Mouse (Mus musculus) embryonic fibroblast, embryonic 13.5 days (primary cell): ENCODE results near the gene Dnajc14. TPM values are rescaled to one million over a fixed set of nuclear protein-coding genes. Genes with fewer than 3 reads are reported as not detected.
"Not testable (repeated sequence)": the region's sequence is repeated elsewhere in the genome, so short reads cannot be mapped to it uniquely, and the experiment has no call there.

Experiments used
- H3K27ac ChIP-seq: 2 replicates; pipeline ENCODE4 v1.5.1; 2012; ENCODE audit warnings: low read length, control low read depth, inconsistent platforms; ENCODE audit not compliant: insufficient read depth
- H3K4me1 ChIP-seq: 2 replicates; pipeline ENCODE4 v1.6.1; 2011; ENCODE audit warnings: low read length; ENCODE audit not compliant: control insufficient read depth, insufficient read depth
- H3K4me3 ChIP-seq: 2 replicates; pipeline ENCODE4 v1.5.1; 2011; ENCODE audit warnings: mild to moderate bottlenecking, control low read depth, low read length; ENCODE audit not compliant: insufficient read depth
- CTCF ChIP-seq: IDR thresholded peaks from 2 replicates; pipeline ENCODE4 v1.5.1; 2011; ENCODE audit warnings: mild to moderate bottlenecking, control low read depth, low read length, moderate library complexity, borderline replicate concordance; ENCODE audit not compliant: insufficient read depth
- POLR2A ChIP-seq: IDR thresholded peaks from 2 replicates; pipeline ENCODE4 v1.6.1; 2011; ENCODE audit warnings: low read depth, mild to moderate bottlenecking, control low read depth, low read length, moderate library complexity
- polyA plus RNA-seq: library from polyadenylated mRNA; stranded (reverse); fragments of >200 nt; gene quantifications from 2 replicates; pipeline ENCODE4 v1.2.4, GENCODE M21; 2011; ENCODE audit warnings: low read depth; ENCODE audit not compliant: missing spikeins, insufficient read length

The Dnajc14 gene
- polyA plus RNA-seq, 1 experiment, result 55.5 TPM

GRCm38 (mm10) chr10:128807018-128807417 lies 3.2 kb downstream of the Dnajc14 start:
- no peak overlapping the region for H3K27ac ChIP-seq
- TF ChIP-seq POLR2A (no peak), CTCF (no peak)
- H3K4me3 ChIP-seq, result peak overlapping the region; percentile 67
- H3K4me1 ChIP-seq, result peaks cover 9% of the 10 kb centered on the region; the same call in 1 of the 2 replicates

GRCm38 (mm10) chr10:128817033-128817432 lies 13.2 kb downstream of the Dnajc14 start, which contains the start of gene Sarnp:
Gene Sarnp (plus strand): TSS chr10:128817333.
- TF ChIP-seq POLR2A (no peak), CTCF (no peak)
- no peak within 1 kb of the TSS for H3K4me3 ChIP-seq
- no peak within 1 kb of the TSS for H3K27ac ChIP-seq
- no peaks in the 10 kb centered on the region; the same call in 1 of the 2 replicates for H3K4me1 ChIP-seq

GRCm38 (mm10) chr10:128820217-128820616 lies 16.4 kb downstream of the Dnajc14 start:
- no peak overlapping the region for H3K27ac ChIP-seq
- no peaks in the 10 kb centered on the region for H3K4me1 ChIP-seq
- no peak overlapping the region for H3K4me3 ChIP-seq
- no peak for TF ChIP-seq CTCF
- no peak for TF ChIP-seq POLR2A

- H3K27ac ChIP-seq, result peak within 1 kb of the TSS; percentile 36
- H3K4me3 ChIP-seq, result peak within 1 kb of the TSS; percentile 88
- TF ChIP-seq CTCF (no peak), POLR2A (peak; percentile 75)
- H3K4me1 ChIP-seq, result no peaks in the 10 kb centered on the region
Observed at GRCm38 (mm10) chr10:128821358-128822056, 17.6 kb downstream of the Dnajc14 start, which contains the start of gene Ormdl2. Gene Ormdl2 (minus strand): TSS chr10:128821645.

DNA sequence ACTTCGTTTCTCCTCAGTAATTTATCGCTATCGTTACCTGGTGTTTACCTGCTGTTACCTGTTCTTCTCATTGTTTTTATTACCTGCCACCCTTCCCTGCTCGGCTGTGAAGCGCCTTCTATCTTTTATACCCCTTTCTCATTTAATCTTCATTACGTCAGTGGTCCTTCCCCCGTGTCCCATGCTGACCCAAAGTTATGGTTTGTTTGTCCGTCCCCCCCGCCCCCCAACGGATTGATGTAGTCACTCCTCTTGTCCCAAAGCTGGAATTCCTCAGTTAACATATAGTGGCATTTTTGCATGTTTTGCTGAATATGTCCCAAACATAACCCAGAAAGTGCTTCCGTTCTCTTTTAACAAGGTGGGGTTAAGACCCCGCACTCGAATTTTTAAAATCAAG lies 18.3 kb downstream of the Dnajc14 start:
- Histone ChIP-seq H3K4me1 (no peaks in the 10 kb centered on the region), H3K4me3 (peak overlapping the region; percentile 88), H3K27ac (peak overlapping the region; percentile 36)
- no peak for TF ChIP-seq CTCF
- TF ChIP-seq POLR2A, result no peak

- not testable (repeated sequence) for H3K27ac ChIP-seq, H3K4me1 ChIP-seq
- peak overlapping the region; percentile 88 for H3K4me3 ChIP-seq
Observed at GRCm38 (mm10) chr10:128823087-128823486, 19.2 kb downstream of the Dnajc14 start.

DNA sequence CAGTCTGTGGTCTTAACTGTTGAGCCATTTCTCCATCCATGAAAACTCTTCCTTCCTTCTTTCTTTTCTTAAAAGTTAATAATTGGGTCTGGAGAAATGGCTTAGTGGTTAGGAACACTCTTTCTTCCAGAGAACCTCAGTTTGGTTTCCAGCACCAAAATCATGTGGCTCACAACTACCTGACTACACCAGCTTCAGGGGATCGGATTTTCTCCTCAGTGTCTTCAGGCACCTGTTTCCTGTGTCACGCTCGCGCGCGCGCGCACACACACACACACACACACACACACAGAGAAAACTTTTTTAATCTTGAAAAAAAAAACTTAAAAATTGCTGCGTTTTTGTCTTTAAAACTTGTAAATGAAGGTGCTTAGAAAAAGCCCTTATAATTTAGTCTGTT lies 20.0 kb downstream of the Dnajc14 start:
- Histone ChIP-seq H3K4me3 (no peak overlapping the region), H3K27ac (no peak overlapping the region), H3K4me1 (0 out of 2 replicates have a peak, but pooled peaks cover 2% of the 10 kb centered on the region)
- TF ChIP-seq POLR2A (no peak), CTCF (no peak)

DNA sequence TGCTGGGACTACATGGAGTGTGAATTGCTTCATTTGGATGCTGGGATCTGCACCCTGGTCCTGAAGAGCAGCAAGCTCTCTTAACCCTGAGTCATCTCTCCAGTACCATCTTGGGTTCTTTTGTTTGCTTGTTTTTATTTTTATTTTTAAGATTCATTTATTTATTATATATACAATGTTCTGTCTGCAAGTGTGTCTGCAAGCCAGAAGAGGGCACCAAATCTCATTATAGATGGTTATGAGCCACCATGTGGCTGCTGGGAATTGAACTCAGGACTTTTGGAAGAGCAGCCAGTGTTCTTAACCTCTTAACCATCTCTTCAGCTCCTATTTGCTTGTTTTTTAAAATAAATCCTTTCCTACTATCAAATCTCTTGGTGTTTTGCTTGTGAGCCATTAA lies 33.5 kb downstream of the Dnajc14 start:
- Histone ChIP-seq H3K4me3 (no peak overlapping the region), H3K4me1 (no peaks in the 10 kb centered on the region), H3K27ac (no peak overlapping the region)
- no peak for TF ChIP-seq POLR2A
- TF ChIP-seq CTCF, result no peak

DNA sequence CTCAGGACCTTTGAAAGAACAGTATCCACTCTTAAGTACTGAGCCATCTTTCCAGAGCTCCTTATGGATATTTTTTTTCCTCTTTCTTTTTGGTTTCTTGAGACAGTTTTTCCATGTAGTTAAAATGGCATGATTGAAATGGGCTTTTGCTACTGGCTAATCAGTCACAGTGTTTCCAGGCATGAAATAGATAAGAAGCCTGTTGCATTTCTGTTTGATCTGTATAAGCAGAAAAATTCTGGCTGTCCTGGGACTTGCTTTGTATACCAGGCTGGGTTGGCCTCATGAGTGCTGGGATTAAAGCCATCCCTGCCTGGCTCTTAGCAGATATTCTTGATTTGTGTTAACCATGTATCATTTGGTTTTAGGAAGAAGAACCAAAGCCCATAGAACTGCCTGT lies 35.6 kb downstream of the Dnajc14 start:
- no peaks in the 10 kb centered on the region for H3K4me1 ChIP-seq
- H3K27ac ChIP-seq, result no peak overlapping the region
- H3K4me3 ChIP-seq, result no peak overlapping the region
- TF ChIP-seq CTCF, result no peak
- no peak for TF ChIP-seq POLR2A

DNA sequence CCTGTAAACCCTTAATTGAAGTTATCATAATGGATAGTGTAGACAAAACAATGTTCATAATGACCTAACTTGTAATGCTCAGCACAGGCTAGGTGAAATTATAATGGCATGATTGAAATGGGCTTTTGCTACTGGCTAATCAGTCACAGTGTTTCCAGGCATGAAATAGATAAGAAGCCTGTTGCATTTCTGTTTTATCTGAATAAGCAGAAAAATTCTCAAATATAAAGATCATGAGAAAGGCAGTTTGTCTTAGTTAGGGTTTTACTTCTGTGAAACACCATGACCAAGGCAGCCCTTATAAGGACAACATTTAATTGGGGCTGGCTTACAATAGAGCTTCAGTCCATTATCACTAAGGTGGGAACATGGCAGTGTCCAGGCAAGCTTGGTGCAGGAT lies 36.8 kb downstream of the Dnajc14 start:
- no peak for TF ChIP-seq POLR2A
- no peak for TF ChIP-seq CTCF
- no peak overlapping the region for H3K27ac ChIP-seq
- no peak overlapping the region for H3K4me3 ChIP-seq
- H3K4me1 ChIP-seq, result no peaks in the 10 kb centered on the region

- TF ChIP-seq CTCF (no peak), POLR2A (no peak)
- no peak overlapping the region for H3K27ac ChIP-seq
- H3K4me1 ChIP-seq, result no peaks in the 10 kb centered on the region
- no peak overlapping the region for H3K4me3 ChIP-seq
Observed at GRCm38 (mm10) chr10:128843260-128843659, 39.4 kb downstream of the Dnajc14 start.

DNA sequence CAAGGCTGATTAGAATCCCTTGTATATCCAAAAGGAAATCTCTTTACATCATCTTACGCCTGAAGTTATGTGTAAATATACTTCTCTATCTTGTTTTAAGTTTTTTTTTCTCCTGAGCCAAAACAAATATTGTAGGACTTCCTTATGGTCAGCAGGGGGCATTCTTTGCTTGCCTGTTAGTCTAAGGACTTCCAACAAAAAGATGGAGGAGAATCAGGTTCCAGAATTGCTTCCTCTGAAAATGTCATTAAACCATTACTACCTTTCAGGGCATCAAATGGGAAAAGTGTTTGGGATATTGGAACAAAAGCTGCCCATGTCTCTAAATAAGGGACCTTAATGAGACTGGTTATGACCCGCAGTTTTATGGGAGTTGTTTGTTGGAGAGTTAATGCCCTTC lies 41.7 kb downstream of the Dnajc14 start:
- TF ChIP-seq CTCF (no peak), POLR2A (no peak)
- Histone ChIP-seq H3K27ac (no peak overlapping the region), H3K4me3 (no peak overlapping the region), H3K4me1 (no peaks in the 10 kb centered on the region)
